9 mouse cellular contexts compared by ENCODE assay signal in genomic region chr13:51417796-51418195, GRCm38 (mm10). TPM values are rescaled to one million over a fixed set of nuclear protein-coding genes. Genes with fewer than 3 reads are reported as not detected.
DNase-seq lines count a peak whose midpoint lies in the region; ATAC-seq and TF ChIP-seq lines count a peak whose summit lies in the region.
"Had no signal": no experiment of that assay in that cellular context is flagged by ENCODE, and none has a peak within 500 bp of the region (broad histone marks: within the 10 kb centered on the region; RNA-seq: fewer than 3 reads in every experiment).

No protein-coding gene starts in this region.

- no peaks in the 10 kb centered on the region for H3K9me3 ChIP-seq in forebrain, postnatal 0 days (ENCODE audit: low read length)
- no peaks in the 10 kb centered on the region; the same call in 1 of the 2 replicates for H3K9me3 ChIP-seq in kidney, embryonic 14.5 days (ENCODE audit: control insufficient read depth, low read length)
- H3K9me3 ChIP-seq in midbrain, embryonic 16.5 days (replicated peaks; ENCODE audit: control insufficient read depth, low read length, poor library complexity, severe bottlenecking) = no peaks in the 10 kb centered on the region

- H3K27me3 ChIP-seq in forebrain, postnatal 0 days (ENCODE audit: insufficient read depth, low read length) = no peaks in the 10 kb centered on the region
- H3K27me3 ChIP-seq in kidney, embryonic 14.5 days (ENCODE audit: control insufficient read depth, insufficient read depth, low read length) = no peaks in the 10 kb centered on the region
- H3K27me3 ChIP-seq in midbrain, embryonic 16.5 days (ENCODE audit: control insufficient read depth, insufficient read depth, low read depth, low read length) = no peaks in the 10 kb centered on the region
- H3K27me3 ChIP-seq: CH12.LX had no signal

- H3K4me1 ChIP-seq in forebrain, postnatal 0 days (ENCODE audit: insufficient read depth) = peaks cover 15% of the 10 kb centered on the region; the same call in 1 of the 2 replicates
- peaks cover 11% of the 10 kb centered on the region; the same call in 1 of the 2 replicates for H3K4me1 ChIP-seq in kidney, embryonic 14.5 days (ENCODE audit: control insufficient read depth, insufficient read depth, low read length)
- H3K4me1 ChIP-seq in midbrain, embryonic 16.5 days (ENCODE audit: control insufficient read depth, insufficient read depth, low read length) = peaks cover 19% of the 10 kb centered on the region

- H3K4me3 ChIP-seq in left cerebral cortex, adult 2 months = peak overlapping the region; percentile 40
- H3K4me3 ChIP-seq in forebrain, postnatal 0 days (ENCODE audit: low read depth, low read length) = peak overlapping the region; percentile 13
- no peak overlapping the region for H3K4me3 ChIP-seq in kidney, embryonic 14.5 days (ENCODE audit: low read length)
- peak overlapping the region; percentile 27 for H3K4me3 ChIP-seq in midbrain, embryonic 16.5 days (ENCODE audit: low read depth, low read length)

- 45% methylated on average over 6 of the region's 6 CpGs for WGBS in forebrain, postnatal 0 days
- 64% methylated on average over 6 of the region's 6 CpGs for WGBS in kidney, embryonic 14.5 days
- WGBS in midbrain, embryonic 16.5 days = 55% methylated on average over 6 of the region's 6 CpGs

- H3K27ac ChIP-seq in left cerebral cortex, adult 2 months = peak overlapping the region; percentile 90
- H3K27ac ChIP-seq in forebrain, postnatal 0 days (ENCODE audit: low read depth, low read length) = peak overlapping the region; percentile 75
- peak overlapping the region; percentile 25; the same call in 1 of the 2 replicates for H3K27ac ChIP-seq in kidney, embryonic 14.5 days (ENCODE audit: low read depth, low read length)
- H3K27ac ChIP-seq in midbrain, embryonic 16.5 days (ENCODE audit: low read length) = peak overlapping the region; percentile 85

- TF ChIP-seq CTCF in left cerebral cortex, adult 2 months (IDR thresholded peaks at IDR 0.05) = no peak
- TF ChIP-seq CTCF in forebrain, postnatal 0 days (IDR thresholded peaks at IDR 0.05; ENCODE audit: low read depth) = no peak

- no peaks in the 10 kb centered on the region for H3K36me3 ChIP-seq in forebrain, postnatal 0 days (ENCODE audit: insufficient read depth)
- peaks cover 35% of the 10 kb centered on the region; the same call in 1 of the 2 replicates for H3K36me3 ChIP-seq in kidney, embryonic 14.5 days (ENCODE audit: control insufficient read depth, insufficient read depth, low read length)
- H3K36me3 ChIP-seq in midbrain, embryonic 16.5 days (ENCODE audit: control insufficient read depth, insufficient read depth, low read length) = no peaks in the 10 kb centered on the region

- DNase-seq in left cerebral cortex, adult 2 months (ENCODE audit: extremely low spot score in 1 of 2, low spot score in 2 of 2) = no peak
- DNase-seq in left cerebral cortex, adult 18-20 months (ENCODE audit: low spot score in 2 of 2) = no peak
- no peak for DNase-seq in forebrain, postnatal 0 days
- no peak for DNase-seq in right cerebral cortex, postnatal 36 days (ENCODE audit: low spot score in 2 of 2)
- no peak for DNase-seq in thymus, postnatal 4 days
- no peak for DNase-seq in cerebellum, adult 18-20 months

- H3K9ac ChIP-seq in forebrain, postnatal 0 days = peak overlapping the region; percentile 2; the same call in 1 of the 2 replicates
- peak overlapping the region; percentile 40 for H3K9ac ChIP-seq in kidney, embryonic 14.5 days (ENCODE audit: low read depth, low read length)
- peak overlapping the region; percentile 66 for H3K9ac ChIP-seq in midbrain, embryonic 16.5 days (ENCODE audit: low read depth, low read length)

- ATAC-seq in forebrain, postnatal 0 days = 0 out of 2 replicates have a peak, but pooled peaks have one; percentile 1
- ATAC-seq in kidney, embryonic 14.5 days (ENCODE audit: low FRiP score, low TSS enrichment) = no peak; the same call in 1 of the 2 replicates
- peak; percentile 40 for ATAC-seq in midbrain, embryonic 16.5 days

- intact Hi-C loops in left cerebral cortex, adult 2 months (cut with DNase I) = loop anchor here (1.0 to 5.0 kb wide), 4 partner anchors 209 to 468 kb away; partner anchors contain the start of gene Spin1

- H3K4me2 ChIP-seq in forebrain, postnatal 0 days (ENCODE audit: low read depth) = peak overlapping the region; percentile 42
- peak overlapping the region; percentile 21 for H3K4me2 ChIP-seq in kidney, embryonic 14.5 days (replicated peaks; ENCODE audit: low read depth, low read length)
- H3K4me2 ChIP-seq in midbrain, embryonic 16.5 days (ENCODE audit: low read length) = peak overlapping the region; percentile 65

RNA-seq across cellular contexts. Expression of gene S1pr3, which starts 9.4 kb away (rescaled TPM):
- 1 to 10 TPM; 7.1 TPM for total RNA-seq in left cerebral cortex, adult 2 months (2021)
- total RNA-seq in left cerebral cortex, adult 18-20 months (2021) = 1 to 10 TPM; 6.7 to 7.3 TPM
- 4.2 and 8.4 TPM in 2 replicates for total RNA-seq in forebrain, postnatal 0 days (2014; rRNA removed)
- 7.4 and 9.6 TPM in 2 replicates for polyA plus RNA-seq in forebrain, postnatal 0 days (2015; fragmentation: Nextera tagmentation; extraction: Ambion mirVana)
- polyA plus RNA-seq in kidney, embryonic 14.5 days (2014; fragmentation: Nextera tagmentation; extraction: Ambion mirVana) = 24.9 and 51.9 TPM in 2 replicates
- polyA plus RNA-seq in midbrain, embryonic 16.5 days (2015; fragmentation: Nextera tagmentation; extraction: Ambion mirVana) = 11.9 and 14.6 TPM in 2 replicates

Comparison
In these comparisons a context has a peak if more than half of its experiments do, and no peak if none do; other contexts are left out.
1. H3K27ac ChIP-seq: peak in every context shown above with its lines; median percentile 90 in left cerebral cortex, adult 2 months; 85 in midbrain, embryonic 16.5 days; 75 in forebrain, postnatal 0 days; 25 in kidney, embryonic 14.5 days.
2. H3K9ac ChIP-seq: peak in every context shown above with its lines; median percentile 66 in midbrain, embryonic 16.5 days; 40 in kidney, embryonic 14.5 days; 2 in forebrain, postnatal 0 days.